Mouse (Mus musculus): ENCODE measurements at regions not wholly inside any gene's neighbourhood (a gene's known extent, or its start where the extent isn't known, plus 50 kb on each side); places are given as distances from the start of the nearest gene placed in this dataset.

DNA sequence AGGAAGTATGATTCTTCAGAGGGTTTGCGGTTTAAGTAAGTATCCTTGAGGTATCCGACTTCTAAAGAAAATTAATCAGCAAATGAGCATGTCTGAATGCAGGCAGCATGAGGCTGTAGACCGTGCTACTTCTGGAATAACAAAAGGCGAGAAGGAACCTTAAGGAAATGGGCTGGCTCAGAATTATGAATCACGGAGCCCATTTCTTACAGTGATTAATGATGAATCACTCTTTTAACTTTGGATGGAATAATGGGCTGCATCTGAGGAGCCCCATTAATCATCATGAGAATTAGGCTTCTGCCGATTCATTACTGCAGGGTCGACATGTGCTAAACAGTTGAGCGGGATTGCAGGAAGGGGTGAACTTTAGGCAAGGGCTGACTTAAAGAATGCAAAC is 865.1 kb upstream of the Car8 start:
- DNase-seq = no peak
- no peaks in the 10 kb centered on the region for H3K36me3 ChIP-seq (ENCODE audit: insufficient read depth)
- H3K9ac ChIP-seq = no peak overlapping the region
- H3K27me3 ChIP-seq (ENCODE audit: insufficient read depth, low read length) = no peaks in the 10 kb centered on the region
- TF ChIP-seq CTCF (IDR thresholded peaks at IDR 0.05; ENCODE audit: low read depth) = no peak
- 43% methylated on average over 8 of the region's 8 CpGs for WGBS
- no peak overlapping the region for H3K27ac ChIP-seq (ENCODE audit: low read depth)
- H3K4me3 ChIP-seq (ENCODE audit: low read depth, low read length) = no peak overlapping the region
- H3K4me1 ChIP-seq (ENCODE audit: insufficient read depth) = no peaks in the 10 kb centered on the region
- ATAC-seq (ENCODE audit: insufficient read depth) = no peak
- H3K4me2 ChIP-seq = no peak overlapping the region
- H3K9me3 ChIP-seq (ENCODE audit: low read depth, low read length) = no peaks in the 10 kb centered on the region

DNA sequence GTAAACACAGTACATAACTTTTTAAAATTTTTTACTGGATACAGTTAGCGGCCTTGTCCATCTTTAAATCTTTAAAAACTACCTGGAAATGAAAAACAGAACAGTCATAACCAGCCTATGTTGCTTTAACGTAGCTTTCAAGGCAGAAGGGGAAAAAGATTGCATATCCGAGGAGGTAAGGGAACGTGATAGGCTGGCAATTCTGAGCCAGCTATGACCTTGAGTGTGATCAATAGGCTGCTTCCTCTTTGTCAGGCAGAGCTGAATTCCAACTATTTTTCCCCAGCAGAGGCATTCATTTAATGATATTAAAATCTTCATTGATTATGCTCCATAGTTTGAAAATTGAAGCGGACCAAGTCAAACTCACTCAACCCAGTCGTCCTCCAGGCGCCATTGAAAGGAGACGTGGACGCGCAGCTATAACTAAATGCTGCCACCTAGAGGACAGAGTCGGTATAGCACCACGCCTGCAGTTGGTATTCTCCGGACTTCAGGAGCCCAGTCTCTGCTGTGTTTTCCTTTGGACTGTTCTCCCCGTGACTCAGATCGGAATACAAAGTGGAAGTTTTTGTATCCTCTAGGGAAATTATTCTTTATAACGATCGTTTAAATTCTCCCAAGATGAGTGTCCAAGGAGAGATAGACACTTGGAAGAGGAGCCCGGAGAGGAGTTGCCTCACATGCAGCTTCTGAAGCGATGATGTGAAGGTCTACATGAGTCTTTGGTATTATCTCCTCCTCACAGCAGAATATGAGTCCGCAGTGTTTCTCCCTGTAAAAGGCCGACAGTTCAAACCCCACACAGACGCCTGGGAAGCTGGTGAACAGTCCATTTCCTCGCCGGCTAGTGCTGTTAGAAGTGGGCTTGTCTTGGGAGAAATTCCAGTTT is 858.2 kb upstream of the Car8 start:
- Histone ChIP-seq H3K36me3 (ENCODE audit: insufficient read depth) (no peaks in the 10 kb centered on the region), H3K4me1 (ENCODE audit: insufficient read depth) (0 out of 2 replicates have a peak, but pooled peaks cover 6% of the 10 kb centered on the region), H3K9me3 (ENCODE audit: low read depth, low read length) (no peaks in the 10 kb centered on the region), H3K27ac (ENCODE audit: low read depth) (no peak overlapping the region), H3K27me3 (ENCODE audit: insufficient read depth, low read length) (no peaks in the 10 kb centered on the region), H3K4me2 (peak overlapping the region; percentile 37), H3K4me3 (ENCODE audit: low read depth, low read length) (no peak overlapping the region), H3K9ac (no peak overlapping the region)
- DNase-seq (peak; percentile 98), ATAC-seq (ENCODE audit: insufficient read depth) (peak; percentile 50; the same call in 1 of the 2 replicates)
- WGBS = 21% methylated on average over 24 of the region's 24 CpGs
- TF ChIP-seq CTCF (IDR thresholded peaks at IDR 0.05; ENCODE audit: low read depth) = peak; percentile 98

DNA sequence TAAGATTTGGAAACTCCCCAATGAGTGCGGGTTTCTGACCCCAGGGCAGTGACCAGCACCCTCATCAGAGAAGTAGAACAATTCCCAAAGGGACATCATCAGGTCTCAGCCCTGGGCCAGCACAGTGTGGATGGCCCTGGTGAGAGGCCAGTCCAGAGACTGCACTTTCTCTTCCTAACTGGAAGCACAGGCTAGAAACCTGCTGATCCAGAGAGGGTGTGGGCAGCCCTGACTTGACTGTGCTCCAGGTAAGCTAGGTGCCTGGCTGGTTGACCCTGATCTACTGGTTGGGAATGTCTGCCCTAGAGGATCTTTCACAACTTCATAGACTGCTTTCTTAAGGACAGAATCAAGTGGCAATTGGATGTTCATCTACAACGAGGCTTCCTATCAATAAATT is 857.4 kb upstream of the Car8 start:
- no peak overlapping the region for H3K27ac ChIP-seq (ENCODE audit: low read depth)
- H3K4me2 ChIP-seq = no peak overlapping the region
- no peak overlapping the region for H3K9ac ChIP-seq
- no peaks in the 10 kb centered on the region for H3K27me3 ChIP-seq (ENCODE audit: insufficient read depth, low read length)
- no peak for TF ChIP-seq CTCF (IDR thresholded peaks at IDR 0.05; ENCODE audit: low read depth)
- 70% methylated on average over 2 of the region's 2 CpGs for WGBS
- DNase-seq (no peak), ATAC-seq (ENCODE audit: insufficient read depth) (no peak)
- no peak overlapping the region for H3K4me3 ChIP-seq (ENCODE audit: low read depth, low read length)
- no peaks in the 10 kb centered on the region for H3K36me3 ChIP-seq (ENCODE audit: insufficient read depth)
- 0 out of 2 replicates have a peak, but pooled peaks cover 6% of the 10 kb centered on the region for H3K4me1 ChIP-seq (ENCODE audit: insufficient read depth)
- no peaks in the 10 kb centered on the region for H3K9me3 ChIP-seq (ENCODE audit: low read depth, low read length)

DNA sequence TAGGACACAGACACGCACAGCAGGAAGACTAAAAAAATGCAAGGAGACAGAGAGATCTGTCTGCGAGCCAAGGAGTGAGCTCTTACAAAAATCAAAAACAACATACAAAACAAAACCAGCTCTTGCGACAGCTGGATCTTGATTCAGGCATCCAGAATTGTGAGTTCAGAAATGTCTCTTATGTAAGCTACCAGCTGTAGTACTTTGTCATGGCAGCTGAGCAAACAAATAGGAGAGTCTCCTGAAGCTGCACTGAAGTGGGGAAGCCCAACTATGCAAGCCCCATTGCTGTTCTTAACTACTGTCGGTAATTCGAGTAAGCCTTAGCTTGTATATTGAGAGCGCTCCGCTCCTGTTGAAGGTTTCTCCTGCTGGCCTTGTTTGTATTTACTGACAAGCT is 856.8 kb upstream of the Car8 start:
- ATAC-seq (ENCODE audit: insufficient read depth) = peak; percentile 60; the same call in 1 of the 2 replicates
- no peaks in the 10 kb centered on the region for H3K9me3 ChIP-seq (ENCODE audit: low read depth, low read length)
- no peaks in the 10 kb centered on the region for H3K36me3 ChIP-seq (ENCODE audit: insufficient read depth)
- no peak overlapping the region for H3K27ac ChIP-seq (ENCODE audit: low read depth)
- H3K27me3 ChIP-seq (ENCODE audit: insufficient read depth, low read length) = no peaks in the 10 kb centered on the region
- WGBS = 25% methylated on average over 7 of the region's 7 CpGs
- H3K4me3 ChIP-seq (ENCODE audit: low read depth, low read length) = no peak overlapping the region
- H3K4me1 ChIP-seq (ENCODE audit: insufficient read depth) = 0 out of 2 replicates have a peak, but pooled peaks cover 6% of the 10 kb centered on the region
- DNase-seq = peak; percentile 72
- H3K9ac ChIP-seq = no peak overlapping the region
- TF ChIP-seq CTCF (IDR thresholded peaks at IDR 0.05; ENCODE audit: low read depth) = no peak
- no peak overlapping the region for H3K4me2 ChIP-seq

DNA sequence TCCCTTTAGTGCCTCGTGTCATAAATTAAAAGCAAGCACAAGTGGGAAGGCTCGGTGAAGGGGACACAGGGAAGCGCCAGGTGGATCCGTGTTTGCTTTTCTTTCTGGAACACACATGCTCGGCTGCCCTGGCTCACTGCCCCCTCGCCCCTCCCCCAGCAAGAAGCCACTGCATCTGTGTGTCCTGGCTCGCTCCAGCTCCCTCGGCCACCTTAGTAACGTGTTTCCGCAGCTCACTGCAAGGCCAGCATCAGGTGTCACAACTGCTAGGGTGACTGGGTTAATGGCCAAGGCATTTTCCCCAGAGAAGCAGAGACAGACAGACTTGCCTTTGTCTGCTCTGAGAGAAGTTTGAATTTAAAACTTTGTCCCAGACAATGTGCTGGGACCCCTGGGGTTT is 855.7 kb upstream of the Car8 start:
- Histone ChIP-seq H3K36me3 (ENCODE audit: insufficient read depth) (no peaks in the 10 kb centered on the region), H3K4me2 (no peak overlapping the region), H3K9ac (no peak overlapping the region), H3K4me1 (ENCODE audit: insufficient read depth) (0 out of 2 replicates have a peak, but pooled peaks cover 6% of the 10 kb centered on the region), H3K9me3 (ENCODE audit: low read depth, low read length) (no peaks in the 10 kb centered on the region), H3K4me3 (ENCODE audit: low read depth, low read length) (no peak overlapping the region), H3K27me3 (ENCODE audit: insufficient read depth, low read length) (no peaks in the 10 kb centered on the region), H3K27ac (ENCODE audit: low read depth) (no peak overlapping the region)
- no peak for TF ChIP-seq CTCF (IDR thresholded peaks at IDR 0.05; ENCODE audit: low read depth)
- no peak for ATAC-seq (ENCODE audit: insufficient read depth)
- WGBS = 12% methylated on average over 10 of the region's 10 CpGs
- DNase-seq = no peak

DNA sequence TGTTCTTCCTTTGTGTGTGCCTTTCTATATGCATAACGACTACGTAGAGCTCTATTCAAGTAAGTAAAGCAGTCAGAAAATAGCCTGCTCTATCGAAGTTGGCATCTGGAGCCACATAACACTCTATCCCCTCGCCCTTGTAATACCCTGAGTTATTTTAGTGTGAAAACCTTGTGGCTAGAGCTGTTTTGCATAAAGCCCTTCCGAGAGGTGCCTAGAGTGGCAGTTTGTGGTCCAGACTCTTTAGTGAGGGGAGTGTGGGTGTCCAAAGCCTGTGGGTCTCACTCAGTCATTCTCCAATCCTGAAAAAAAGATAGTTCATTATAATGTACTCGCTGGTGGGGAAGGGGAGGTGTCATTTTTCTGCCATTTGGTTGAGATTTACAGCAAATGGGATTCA is 855.2 kb upstream of the Car8 start:
- ATAC-seq (ENCODE audit: insufficient read depth) (no peak), DNase-seq (no peak)
- Histone ChIP-seq H3K4me2 (no peak overlapping the region), H3K4me3 (ENCODE audit: low read depth, low read length) (no peak overlapping the region), H3K9ac (no peak overlapping the region), H3K9me3 (ENCODE audit: low read depth, low read length) (no peaks in the 10 kb centered on the region), H3K36me3 (ENCODE audit: insufficient read depth) (no peaks in the 10 kb centered on the region), H3K4me1 (ENCODE audit: insufficient read depth) (0 out of 2 replicates have a peak, but pooled peaks cover 6% of the 10 kb centered on the region), H3K27me3 (ENCODE audit: insufficient read depth, low read length) (no peaks in the 10 kb centered on the region), H3K27ac (ENCODE audit: low read depth) (no peak overlapping the region)
- WGBS = 61% methylated on average over 6 of the region's 6 CpGs
- TF ChIP-seq CTCF (IDR thresholded peaks at IDR 0.05; ENCODE audit: low read depth) = no peak

DNA sequence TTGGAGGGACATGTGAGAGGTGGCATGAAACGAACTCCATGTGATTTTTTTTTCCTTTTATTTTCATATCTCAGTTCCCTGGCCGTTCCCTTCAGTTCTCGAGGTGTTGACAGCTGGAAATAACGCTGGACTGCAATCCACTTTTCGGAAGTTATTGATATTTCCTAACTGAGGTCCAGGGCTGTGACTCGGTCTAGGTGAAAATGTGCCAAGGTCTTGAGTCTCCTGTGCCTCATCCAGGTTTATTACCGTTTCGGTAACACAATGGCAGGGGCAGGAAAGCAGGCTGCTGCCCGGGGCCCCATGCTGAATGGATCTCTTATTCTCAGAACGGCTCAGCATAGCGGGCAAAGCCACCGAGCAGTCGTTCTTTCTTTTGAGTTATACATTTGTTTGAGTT is 844.7 kb upstream of the Car8 start:
- no peak for TF ChIP-seq CTCF (IDR thresholded peaks at IDR 0.05; ENCODE audit: low read depth)
- H3K4me2 ChIP-seq = no peak overlapping the region
- 38% methylated on average over 13 of the region's 13 CpGs for WGBS

More for the DNA sequence above, 844.7 kb upstream of the Car8 start:
- peak; percentile 33 for DNase-seq
- Histone ChIP-seq H3K27ac (ENCODE audit: low read depth) (no peak overlapping the region), H3K4me1 (ENCODE audit: insufficient read depth) (0 out of 2 replicates have a peak, but pooled peaks cover 5% of the 10 kb centered on the region), H3K27me3 (ENCODE audit: insufficient read depth, low read length) (no peaks in the 10 kb centered on the region), H3K36me3 (ENCODE audit: insufficient read depth) (no peaks in the 10 kb centered on the region), H3K9me3 (ENCODE audit: low read depth, low read length) (no peaks in the 10 kb centered on the region), H3K9ac (no peak overlapping the region), H3K4me3 (ENCODE audit: low read depth, low read length) (no peak overlapping the region)
- ATAC-seq (ENCODE audit: insufficient read depth) = no peak
